Mouse (Mus musculus) liver, adult 2 months (tissue): ENCODE measurements at regions not wholly inside any gene's neighbourhood (a gene's known extent, or its start where the extent isn't known, plus 50 kb on each side); places are given as distances from the start of the nearest gene placed in this dataset.

Experiments used
- CTCF ChIP-seq: fragments of 200-500 bp; IDR thresholded peaks from 2 replicates; pipeline ENCODE4 v1.5.1; 2011; ENCODE audit warnings: low read depth, low read length, control low read depth
- POLR2A ChIP-seq: fragments of 200-500 bp; IDR thresholded peaks from 2 replicates; pipeline ENCODE4 v1.6.1; 2011; ENCODE audit warnings: low read length, control low read depth; ENCODE audit not compliant: insufficient read depth; ENCODE audit errors: extremely low read depth

DNA sequence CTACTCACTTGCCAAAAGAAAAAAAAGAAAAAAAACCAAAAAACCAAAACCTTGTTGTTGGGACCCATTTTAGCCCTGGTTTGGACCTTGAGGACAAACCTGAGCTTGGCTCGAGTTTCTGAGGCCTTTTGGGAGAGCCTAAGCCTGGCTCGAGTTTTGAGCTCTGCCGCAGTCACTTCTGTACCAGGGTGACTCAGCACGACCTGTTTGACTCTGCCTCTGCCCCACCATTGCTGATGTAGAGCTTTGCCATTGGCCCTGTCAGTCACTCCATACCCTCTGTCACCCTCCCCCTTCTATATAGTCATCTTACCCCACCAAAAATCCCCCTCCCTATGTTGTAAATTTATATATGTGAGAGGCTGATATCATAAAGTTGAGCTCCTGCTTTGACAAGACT is 54.8 kb upstream of the 1700012A03Rik start:
- TF ChIP-seq POLR2A, result no peak
- TF ChIP-seq CTCF, result no peak
